13 mouse cellular contexts compared by ENCODE assay signal in genomic region chr4:127215103-127215502, GRCm38 (mm10). TPM values are rescaled to one million over a fixed set of nuclear protein-coding genes. Genes with fewer than 3 reads are reported as not detected.
DNase-seq lines count a peak whose midpoint lies in the region; ATAC-seq and TF ChIP-seq lines count a peak whose summit lies in the region.
"Had no signal": no experiment of that assay in that cellular context is flagged by ENCODE, and none has a peak within 500 bp of the region (broad histone marks: within the 10 kb centered on the region; RNA-seq: fewer than 3 reads in every experiment).

No protein-coding gene starts in this region.

- H3K4me3 ChIP-seq in hindbrain, postnatal 0 days (ENCODE audit: low read length) = no peak overlapping the region
- no peak overlapping the region for H3K4me3 ChIP-seq in hindbrain, embryonic 12.5 days
- no peak overlapping the region for H3K4me3 ChIP-seq in lung, embryonic 14.5 days (ENCODE audit: low read depth, low read length)
- H3K4me3 ChIP-seq in ES-Bruce4 (ENCODE audit: low read depth, low read length) = no peak overlapping the region
- H3K4me3 ChIP-seq: hindbrain, embryonic 13.5 days; limb, embryonic 13.5 days had no signal

- TF ChIP-seq EP300 in ES-Bruce4 (IDR thresholded peaks at IDR 0.05; ENCODE audit: insufficient read depth, low read depth, low read length) = no peak

- peak; percentile 62 for TF ChIP-seq CTCF in hindbrain, postnatal 0 days (IDR thresholded peaks at IDR 0.05; ENCODE audit: low read depth)
- peak; percentile 29; the same call in 1 of the 2 replicates for TF ChIP-seq CTCF in lung, embryonic 14.5 days (IDR thresholded peaks at IDR 0.05; ENCODE audit: low read depth)
- peak; percentile 57 for TF ChIP-seq CTCF in ES-Bruce4 (IDR thresholded peaks at IDR 0.05; ENCODE audit: low read depth, low read length)

- no peaks in the 10 kb centered on the region for H3K27me3 ChIP-seq in hindbrain, postnatal 0 days (ENCODE audit: insufficient read depth, low read length)
- peaks cover 26% of the 10 kb centered on the region for H3K27me3 ChIP-seq in hindbrain, embryonic 12.5 days
- H3K27me3 ChIP-seq in lung, embryonic 14.5 days (ENCODE audit: insufficient read depth, low read length) = peaks cover 32% of the 10 kb centered on the region
- no peaks in the 10 kb centered on the region for H3K27me3 ChIP-seq in ES-Bruce4 (ENCODE audit: control insufficient read depth, insufficient read depth, low read length, poor library complexity, severe bottlenecking)

- no peak overlapping the region for H3K9ac ChIP-seq in hindbrain, postnatal 0 days (replicated peaks; ENCODE audit: low read length)
- no peak overlapping the region for H3K9ac ChIP-seq in hindbrain, embryonic 12.5 days
- no peak overlapping the region for H3K9ac ChIP-seq in lung, embryonic 14.5 days
- no peak overlapping the region for H3K9ac ChIP-seq in ES-Bruce4 (ENCODE audit: low read depth, poor library complexity, severe bottlenecking)
- H3K9ac ChIP-seq: limb, embryonic 13.5 days; neural tube, embryonic 12.5 days had no signal

- no peak for TF ChIP-seq POLR2A in ES-Bruce4 (IDR thresholded peaks at IDR 0.05; ENCODE audit: insufficient read depth, low read length)

- no peak for DNase-seq in hindbrain, postnatal 0 days (ENCODE audit: low spot score)
- no peak for DNase-seq in lung, embryonic 14.5 days
- DNase-seq in lung, postnatal 4 days = no peak
- peak; percentile 75 for DNase-seq in cerebellum, adult 9-11 months
- no peak for DNase-seq in spleen, postnatal 36 days (ENCODE audit: low spot score in 2 of 2)

- H3K4me1 ChIP-seq in hindbrain, postnatal 0 days (ENCODE audit: insufficient read depth, low read length) = no peaks in the 10 kb centered on the region
- peaks cover 15% of the 10 kb centered on the region for H3K4me1 ChIP-seq in hindbrain, embryonic 12.5 days
- no peaks in the 10 kb centered on the region for H3K4me1 ChIP-seq in lung, embryonic 14.5 days (ENCODE audit: insufficient read depth)
- H3K4me1 ChIP-seq in ES-Bruce4 (ENCODE audit: control insufficient read depth, insufficient read depth, low read length) = peaks cover 2% of the 10 kb centered on the region

- H3K27ac ChIP-seq in hindbrain, postnatal 0 days = no peak overlapping the region
- no peak overlapping the region for H3K27ac ChIP-seq in hindbrain, embryonic 12.5 days
- H3K27ac ChIP-seq in lung, embryonic 14.5 days (ENCODE audit: low read depth) = no peak overlapping the region
- no peak overlapping the region for H3K27ac ChIP-seq in ES-Bruce4 (ENCODE audit: insufficient read depth, low read length)
- H3K27ac ChIP-seq: hindbrain, embryonic 13.5 days; limb, embryonic 13.5 days; macrophage; neural tube, embryonic 12.5 days had no signal

- no peaks in the 10 kb centered on the region for H3K36me3 ChIP-seq in hindbrain, postnatal 0 days (ENCODE audit: insufficient read depth, low read length)
- H3K36me3 ChIP-seq in hindbrain, embryonic 12.5 days = no peaks in the 10 kb centered on the region
- no peaks in the 10 kb centered on the region for H3K36me3 ChIP-seq in lung, embryonic 14.5 days (ENCODE audit: insufficient read depth)
- H3K36me3 ChIP-seq in ES-Bruce4 (ENCODE audit: control insufficient read depth, insufficient read depth, low read length, poor library complexity, severe bottlenecking) = no peaks in the 10 kb centered on the region
- H3K36me3 ChIP-seq: G1E; limb, embryonic 13.5 days; neural tube, embryonic 12.5 days had no signal

- H3K9me3 ChIP-seq in hindbrain, postnatal 0 days (ENCODE audit: low read length) = no peaks in the 10 kb centered on the region
- H3K9me3 ChIP-seq in hindbrain, embryonic 12.5 days (replicated peaks) = no peaks in the 10 kb centered on the region
- H3K9me3 ChIP-seq in lung, embryonic 14.5 days (ENCODE audit: low read depth, low read length) = no peaks in the 10 kb centered on the region
- no peaks in the 10 kb centered on the region for H3K9me3 ChIP-seq in ES-Bruce4 (replicated peaks; ENCODE audit: control insufficient read depth, insufficient read depth, low read length, poor library complexity, severe bottlenecking)
- H3K9me3 ChIP-seq: hindbrain, embryonic 13.5 days; limb, embryonic 13.5 days; neural tube, embryonic 12.5 days had no signal

- H3K4me2 ChIP-seq in hindbrain, postnatal 0 days (ENCODE audit: low read depth, low read length) = no peak overlapping the region
- H3K4me2 ChIP-seq in hindbrain, embryonic 12.5 days (replicated peaks) = no peak overlapping the region
- no peak overlapping the region for H3K4me2 ChIP-seq in lung, embryonic 14.5 days

- ATAC-seq in hindbrain, postnatal 0 days = no peak
- no peak for ATAC-seq in hindbrain, embryonic 12.5 days (ENCODE audit: low FRiP score)
- no peak for ATAC-seq in lung, embryonic 14.5 days (ENCODE audit: insufficient read depth)
- ATAC-seq in megakaryocyte, adult 5-6 weeks (ENCODE audit: poor library complexity, severe bottlenecking) = no peak

- WGBS in hindbrain, postnatal 0 days = 54% methylated on average over 11 of the region's 11 CpGs
- 60% methylated on average over 11 of the region's 11 CpGs for whole genome bisulfite sequencing in hindbrain, embryonic 12.5 days
- 40% methylated on average over 11 of the region's 11 CpGs for WGBS in lung, embryonic 14.5 days

RNA-seq across cellular contexts. Expression of gene Smim12, which starts 28.5 kb away (rescaled TPM):
- total RNA-seq in hindbrain, postnatal 0 days (2014; rRNA removed) = 40.8 and 47.2 TPM in 2 replicates
- polyA plus RNA-seq in hindbrain, postnatal 0 days (2015; fragmentation: Nextera tagmentation; extraction: Ambion mirVana) = 63.7 and 65.4 TPM in 2 replicates
- polyA plus RNA-seq in hindbrain, embryonic 12.5 days (2016; fragmentation: Nextera tagmentation; extraction: Ambion mirVana) = 44.7 and 50.6 TPM in 2 replicates
- 57.5 and 63.0 TPM in 2 replicates for polyA plus RNA-seq in lung, embryonic 14.5 days (2014; fragmentation: Nextera tagmentation; extraction: Ambion mirVana)
- polyA plus RNA-seq in ES-Bruce4 (2011; ENCODE audit: insufficient read depth, insufficient read length, low read depth, missing spikeins) = 26.6 and 28.8 TPM in 2 replicates
- total RNA-seq in megakaryocyte, adult 5-6 weeks (2015) = 33.9 and 37.3 TPM in 2 replicates
- total RNA-seq in megakaryocyte, adult 5-6 weeks (2017) = 33.7 and 39.3 TPM in 2 replicates

RNA-seq across cellular contexts. Expression of gene Dlgap3, which starts 46.1 kb away (rescaled TPM):
- total RNA-seq in hindbrain, postnatal 0 days (2014; rRNA removed) = 153 and 163 TPM in 2 replicates
- 30.0 and 34.2 TPM in 2 replicates for polyA plus RNA-seq in hindbrain, postnatal 0 days (2015; fragmentation: Nextera tagmentation; extraction: Ambion mirVana)
- polyA plus RNA-seq in hindbrain, embryonic 12.5 days (2016; fragmentation: Nextera tagmentation; extraction: Ambion mirVana) = 12.5 and 13.3 TPM in 2 replicates
- polyA plus RNA-seq in lung, embryonic 14.5 days (2014; fragmentation: Nextera tagmentation; extraction: Ambion mirVana) = 0.97 and 1.4 TPM in 2 replicates
- 7.4 and 9.5 TPM in 2 replicates for polyA plus RNA-seq in ES-Bruce4 (2011; ENCODE audit: insufficient read depth, insufficient read length, low read depth, missing spikeins)
- not detected in 2 replicates for total RNA-seq in megakaryocyte, adult 5-6 weeks (2015)
- total RNA-seq in megakaryocyte, adult 5-6 weeks (2017) = not detected in 2 replicates
- polyA plus RNA-seq: G1E, macrophage had no signal
